Mouse (Mus musculus): ENCODE results near the gene Slc28a3. TPM values are rescaled to one million over a fixed set of nuclear protein-coding genes. Genes with fewer than 3 reads are reported as not detected.

The Slc28a3 gene
- polyA plus RNA-seq (2015; fragmentation: Nextera tagmentation; extraction: Ambion mirVana): 0.02 and 0.06 TPM in 2 replicates

DNA sequence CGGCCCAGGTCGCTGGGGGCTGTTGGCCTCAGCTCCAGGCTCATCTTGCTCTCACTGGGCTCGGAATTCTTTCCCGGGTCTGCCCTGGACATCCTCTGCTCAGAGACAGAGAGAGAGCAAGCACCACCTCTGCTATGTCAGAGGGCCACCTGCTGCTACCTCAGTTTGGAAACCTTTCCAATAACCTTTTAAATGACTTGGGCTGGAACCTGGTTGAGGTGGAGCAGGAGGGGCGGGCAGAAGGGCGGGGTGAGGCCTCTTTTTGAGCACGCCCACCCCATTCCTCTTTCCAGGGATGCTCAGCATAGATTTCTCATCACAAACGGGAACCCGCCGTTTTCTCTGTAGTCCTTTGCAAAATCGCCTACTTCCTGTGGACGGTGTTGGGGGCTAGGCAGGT, at the start of gene Slc28a3:
Gene Slc28a3 (minus strand): TSS at position 162 of the 400 bp plus-strand sequence.
- Histone ChIP-seq H3K9me3 (replicated peaks) (no peaks in the 10 kb centered on the region), H3K36me3 (replicated peaks) (no peaks in the 10 kb centered on the region), H3K4me1 (replicated peaks) (no peaks in the 10 kb centered on the region), H3K27me3 (peaks cover 11% of the 10 kb centered on the region), H3K4me2 (no peak within 1 kb of the TSS), H3K27ac (replicated peaks) (no peak within 1 kb of the TSS), H3K4me3 (replicated peaks) (no peak within 1 kb of the TSS), H3K9ac (no peak within 1 kb of the TSS)
- 15% methylated on average over 12 of the region's 12 CpGs for WGBS (ENCODE audit: insufficient replicate concordance)
- ATAC-seq (ENCODE audit: insufficient read depth): no peak

GRCm38 (mm10) chr13:58657987-58658386, 47.3 kb upstream of the Slc28a3 start:
- Histone ChIP-seq H3K9me3 (replicated peaks) (no peaks in the 10 kb centered on the region), H3K4me1 (replicated peaks) (no peaks in the 10 kb centered on the region), H3K27me3 (no peaks in the 10 kb centered on the region), H3K4me3 (replicated peaks) (no peak overlapping the region), H3K9ac (no peak overlapping the region), H3K4me2 (no peak overlapping the region), H3K36me3 (replicated peaks) (no peaks in the 10 kb centered on the region), H3K27ac (replicated peaks) (no peak overlapping the region)
- no peak for ATAC-seq (ENCODE audit: insufficient read depth)
- 29% methylated on average over 9 of the region's 9 CpGs for WGBS (ENCODE audit: insufficient replicate concordance)

DNA sequence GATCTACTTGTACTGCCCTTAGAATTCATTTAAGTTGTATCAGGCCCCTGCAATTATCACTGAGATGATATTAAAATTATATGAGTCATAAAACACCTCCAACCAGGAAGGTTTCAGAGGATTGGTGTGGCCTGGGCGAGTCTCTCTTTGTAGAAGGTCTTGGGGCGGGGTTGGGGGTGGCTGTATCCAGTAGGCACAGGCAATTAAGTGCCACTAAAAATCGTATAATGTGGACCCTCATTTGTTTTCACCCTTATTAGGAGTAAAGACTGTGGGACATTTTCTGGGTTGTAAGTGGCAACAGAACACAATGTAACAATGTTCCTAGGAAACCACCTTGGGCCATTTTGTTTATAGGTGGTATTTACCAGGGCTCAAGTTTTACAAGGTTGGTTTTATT, 46.2 kb upstream of the Slc28a3 start:
- no peaks in the 10 kb centered on the region for H3K27me3 ChIP-seq
- H3K9me3 ChIP-seq (replicated peaks): no peaks in the 10 kb centered on the region
- no peaks in the 10 kb centered on the region for H3K4me1 ChIP-seq (replicated peaks)
- H3K4me2 ChIP-seq: no peak overlapping the region
- ATAC-seq (ENCODE audit: insufficient read depth): no peak
- no peak overlapping the region for H3K9ac ChIP-seq
- no peak overlapping the region for H3K4me3 ChIP-seq (replicated peaks)
- H3K27ac ChIP-seq (replicated peaks): no peak overlapping the region
- H3K36me3 ChIP-seq (replicated peaks): no peaks in the 10 kb centered on the region
- 56% methylated on average over 3 of the region's 3 CpGs for WGBS (ENCODE audit: insufficient replicate concordance)

DNA sequence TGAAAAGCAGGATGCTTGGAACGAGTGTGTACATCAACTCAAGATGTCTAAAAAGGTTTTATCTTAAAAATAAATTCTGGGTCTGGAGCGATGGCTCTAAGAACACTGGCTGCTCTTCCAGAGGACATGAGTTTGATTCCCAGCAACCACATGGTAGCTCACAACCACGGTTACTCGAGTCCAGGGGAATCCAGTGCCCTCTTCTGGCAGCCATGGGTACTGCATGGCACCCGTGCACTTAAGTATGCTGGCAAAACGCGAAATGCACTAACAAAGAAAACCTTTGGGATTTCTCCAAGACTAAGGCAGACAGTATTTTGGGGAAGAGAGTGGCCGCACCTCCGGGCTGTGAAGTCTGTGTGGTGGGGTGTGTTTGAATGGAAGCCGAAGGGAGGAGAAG, 44.9 kb upstream of the Slc28a3 start:
- ATAC-seq (ENCODE audit: insufficient read depth): no peak
- Histone ChIP-seq H3K9me3 (replicated peaks) (no peaks in the 10 kb centered on the region), H3K4me2 (no peak overlapping the region), H3K4me3 (replicated peaks) (no peak overlapping the region), H3K36me3 (replicated peaks) (no peaks in the 10 kb centered on the region), H3K27ac (replicated peaks) (no peak overlapping the region), H3K4me1 (replicated peaks) (no peaks in the 10 kb centered on the region), H3K27me3 (no peaks in the 10 kb centered on the region), H3K9ac (no peak overlapping the region)
- WGBS (ENCODE audit: insufficient replicate concordance): 61% methylated on average over 10 of the region's 10 CpGs

DNA sequence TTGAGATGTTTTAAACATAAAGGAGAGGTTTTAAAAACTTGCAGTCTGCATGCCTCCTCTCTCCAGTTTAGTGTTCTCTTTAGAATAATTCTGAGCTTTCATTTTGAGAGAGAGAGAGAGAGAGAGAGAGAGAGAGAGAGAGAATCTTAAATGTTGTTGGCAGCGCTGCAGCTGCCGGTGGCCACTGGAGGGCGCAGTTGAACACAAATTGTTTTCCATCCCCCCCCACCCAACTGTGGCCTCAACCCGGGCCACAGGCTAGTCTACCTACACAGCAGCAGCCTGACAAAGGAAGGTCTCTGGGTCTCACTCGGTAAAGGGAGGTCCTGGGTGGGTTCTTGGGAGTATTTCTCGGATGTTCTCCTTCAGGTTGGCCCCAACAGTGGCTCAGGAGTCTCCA, 29.7 kb upstream of the Slc28a3 start:
- H3K27me3 ChIP-seq: peaks cover 5% of the 10 kb centered on the region; the same call in 1 of the 2 replicates
- WGBS (ENCODE audit: insufficient replicate concordance): 12% methylated on average over 6 of the region's 6 CpGs

DNA sequence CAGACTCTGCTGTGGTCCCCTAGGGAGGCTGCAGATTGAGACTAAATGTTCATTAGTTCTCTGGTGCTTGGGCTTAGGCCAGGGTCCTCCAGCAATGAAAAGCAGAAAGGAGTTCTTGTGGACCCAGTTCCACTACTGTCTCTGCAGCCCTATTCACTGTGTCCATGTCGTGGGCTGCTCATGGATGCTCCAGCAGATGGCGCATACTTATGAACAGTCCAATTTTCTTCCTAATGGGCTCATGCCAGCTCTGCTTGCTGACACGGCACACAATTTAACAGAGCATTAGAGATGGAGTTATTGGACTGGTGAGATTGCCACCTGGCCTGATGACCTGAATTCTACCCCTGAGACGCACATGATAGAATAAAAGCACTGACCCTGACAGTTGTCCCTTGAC, 28.3 kb upstream of the Slc28a3 start:
- Histone ChIP-seq H3K9ac (no peak overlapping the region), H3K27ac (replicated peaks) (no peak overlapping the region), H3K4me1 (replicated peaks) (no peaks in the 10 kb centered on the region), H3K36me3 (replicated peaks) (no peaks in the 10 kb centered on the region), H3K4me2 (no peak overlapping the region), H3K9me3 (replicated peaks) (no peaks in the 10 kb centered on the region), H3K27me3 (peaks cover 5% of the 10 kb centered on the region; the same call in 1 of the 2 replicates), H3K4me3 (replicated peaks) (no peak overlapping the region)
- ATAC-seq (ENCODE audit: insufficient read depth): no peak
- WGBS (ENCODE audit: insufficient replicate concordance): 52% methylated on average over 4 of the region's 4 CpGs

More for the DNA sequence above, 29.7 kb upstream of the Slc28a3 start:
- H3K9me3 ChIP-seq (replicated peaks): no peaks in the 10 kb centered on the region
- no peak overlapping the region for H3K9ac ChIP-seq
- no peaks in the 10 kb centered on the region for H3K36me3 ChIP-seq (replicated peaks)
- no peaks in the 10 kb centered on the region for H3K4me1 ChIP-seq (replicated peaks)
- no peak overlapping the region for H3K4me2 ChIP-seq
- H3K27ac ChIP-seq (replicated peaks): no peak overlapping the region
- no peak for ATAC-seq (ENCODE audit: insufficient read depth)
- no peak overlapping the region for H3K4me3 ChIP-seq (replicated peaks)

DNA sequence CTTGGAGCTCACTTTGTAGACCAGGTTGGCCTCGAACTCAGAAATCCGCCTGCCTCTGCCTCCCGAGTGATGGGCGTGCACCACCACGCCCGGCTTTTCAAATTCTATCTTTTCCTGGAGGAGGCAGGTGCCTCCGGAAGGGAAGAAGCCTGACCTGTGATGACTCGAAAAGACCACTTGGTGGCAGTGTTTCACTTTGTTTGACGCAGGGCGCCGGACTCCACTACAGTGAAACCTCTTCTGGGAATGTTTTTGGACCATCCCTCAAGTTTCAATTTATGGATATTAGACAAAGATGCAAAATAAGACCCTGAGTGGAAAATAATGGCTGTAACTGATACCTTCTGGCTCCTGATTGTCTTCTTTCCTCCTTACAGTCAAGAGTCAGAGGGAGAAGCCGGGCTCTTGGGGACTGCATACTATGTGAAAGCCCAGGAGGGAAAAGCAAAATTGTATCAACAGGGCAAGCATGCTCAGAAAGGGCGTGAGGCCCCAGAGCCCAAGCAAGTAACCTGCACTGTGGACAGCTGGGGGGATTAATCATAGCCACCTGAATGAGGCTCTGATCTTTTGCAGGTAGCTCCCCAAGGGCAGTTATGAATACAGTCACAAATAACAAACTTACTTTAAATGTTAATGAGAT, 26.8 kb upstream of the Slc28a3 start:
- no peak overlapping the region for H3K4me2 ChIP-seq
- H3K27ac ChIP-seq (replicated peaks): no peak overlapping the region
- 10% methylated on average over 13 of the region's 13 CpGs for WGBS (ENCODE audit: insufficient replicate concordance)
- H3K36me3 ChIP-seq (replicated peaks): no peaks in the 10 kb centered on the region
- no peaks in the 10 kb centered on the region for H3K4me1 ChIP-seq (replicated peaks)
- no peaks in the 10 kb centered on the region for H3K9me3 ChIP-seq (replicated peaks)
- H3K4me3 ChIP-seq (replicated peaks): no peak overlapping the region
- peaks cover 10% of the 10 kb centered on the region for H3K27me3 ChIP-seq
- ATAC-seq (ENCODE audit: insufficient read depth): no peak
- H3K9ac ChIP-seq: no peak overlapping the region

DNA sequence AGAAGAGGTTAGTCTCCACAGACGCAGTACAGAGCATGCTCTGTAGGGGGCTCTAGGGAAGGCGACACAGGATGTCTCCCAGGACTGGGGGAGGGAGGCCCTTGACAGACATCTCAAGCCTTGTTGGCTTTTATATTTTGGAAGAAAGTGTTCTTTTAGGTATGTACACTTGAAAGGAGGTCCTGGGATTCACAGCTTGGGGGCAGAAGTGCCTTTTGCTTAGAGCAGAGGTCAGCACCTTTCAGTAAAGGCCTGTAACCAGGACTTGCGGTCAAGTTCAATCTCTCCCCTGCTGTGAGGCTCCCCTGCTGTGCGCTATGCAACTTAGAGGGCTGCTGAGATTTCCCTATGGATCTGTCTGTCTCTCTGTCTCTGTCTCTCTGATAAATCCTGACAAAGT, 23.2 kb upstream of the Slc28a3 start:
- no peaks in the 10 kb centered on the region for H3K4me1 ChIP-seq (replicated peaks)
- 29% methylated on average over 4 of the region's 4 CpGs for WGBS (ENCODE audit: insufficient replicate concordance)
- H3K9me3 ChIP-seq (replicated peaks): no peaks in the 10 kb centered on the region
- H3K4me2 ChIP-seq: no peak overlapping the region
- no peak for ATAC-seq (ENCODE audit: insufficient read depth)
- no peak overlapping the region for H3K4me3 ChIP-seq (replicated peaks)
- peaks cover 10% of the 10 kb centered on the region; the same call in 1 of the 2 replicates for H3K27me3 ChIP-seq
- no peak overlapping the region for H3K9ac ChIP-seq
- H3K27ac ChIP-seq (replicated peaks): no peak overlapping the region
- no peaks in the 10 kb centered on the region for H3K36me3 ChIP-seq (replicated peaks)

DNA sequence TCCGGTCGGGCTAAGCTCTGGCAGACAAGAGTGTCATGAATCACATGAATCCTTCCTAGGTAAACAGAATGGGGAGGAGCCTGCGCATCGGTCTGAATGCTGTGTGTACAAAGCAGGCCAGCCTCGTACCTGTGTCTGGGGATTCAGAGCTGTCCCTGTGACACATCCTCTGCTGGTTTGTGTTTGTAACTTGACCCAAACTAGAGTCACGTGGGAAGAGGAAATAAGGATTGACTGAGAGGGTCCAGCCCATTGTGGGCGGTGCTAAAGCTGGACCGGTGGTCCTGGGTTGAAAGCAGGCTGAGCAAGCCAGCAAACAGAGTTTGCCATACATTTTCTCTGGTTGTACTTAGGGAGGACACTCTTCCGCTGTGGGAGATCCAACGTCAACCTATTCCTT, 20.1 kb upstream of the Slc28a3 start:
- Histone ChIP-seq H3K36me3 (replicated peaks) (no peaks in the 10 kb centered on the region), H3K9ac (no peak overlapping the region), H3K27me3 (peaks cover 5% of the 10 kb centered on the region; the same call in 1 of the 2 replicates), H3K27ac (replicated peaks) (no peak overlapping the region), H3K4me1 (replicated peaks) (no peaks in the 10 kb centered on the region), H3K4me2 (no peak overlapping the region), H3K9me3 (replicated peaks) (no peaks in the 10 kb centered on the region), H3K4me3 (replicated peaks) (no peak overlapping the region)
- ATAC-seq (ENCODE audit: insufficient read depth): no peak
- 43% methylated on average over 10 of the region's 10 CpGs for WGBS (ENCODE audit: insufficient replicate concordance)

DNA sequence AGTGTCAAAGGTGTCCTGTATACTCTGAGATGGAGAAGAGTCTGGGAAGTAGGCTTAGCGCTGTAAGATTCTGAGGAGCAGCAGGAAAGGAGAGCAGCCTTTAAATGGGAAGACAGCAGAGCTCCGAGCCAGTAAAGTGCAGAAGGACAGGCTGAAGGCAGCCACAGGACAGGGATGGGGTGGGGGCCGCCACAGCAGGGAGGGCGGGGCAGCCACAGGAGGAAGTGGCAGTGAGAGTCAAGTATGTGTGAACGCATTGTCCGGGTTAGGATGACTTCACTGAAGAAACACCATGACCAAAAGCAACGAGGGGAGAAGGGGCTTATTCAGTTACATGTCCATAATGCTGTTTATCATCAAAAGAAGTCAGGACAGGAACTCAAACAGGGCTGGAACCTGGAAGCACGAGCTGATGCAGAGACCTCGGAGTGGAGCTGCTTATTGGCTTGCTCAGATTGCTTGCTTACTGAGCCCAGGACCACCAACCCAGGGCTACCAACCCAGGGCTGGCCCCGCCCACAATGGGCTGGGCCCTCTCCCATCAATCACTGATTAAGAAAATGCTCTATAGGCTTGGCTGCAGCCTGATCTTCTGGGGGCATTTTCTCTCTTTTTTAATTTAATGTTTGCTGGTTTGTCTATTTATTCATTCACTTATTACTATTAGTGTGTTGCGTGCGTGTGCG, 18.8 kb upstream of the Slc28a3 start:
- Histone ChIP-seq H3K27ac (replicated peaks) (no peak overlapping the region), H3K36me3 (replicated peaks) (no peaks in the 10 kb centered on the region), H3K27me3 (peaks cover 5% of the 10 kb centered on the region; the same call in 1 of the 2 replicates), H3K9ac (no peak overlapping the region), H3K4me2 (no peak overlapping the region), H3K4me1 (replicated peaks) (no peaks in the 10 kb centered on the region), H3K9me3 (replicated peaks) (no peaks in the 10 kb centered on the region), H3K4me3 (replicated peaks) (no peak overlapping the region)
- ATAC-seq (ENCODE audit: insufficient read depth): no peak
- WGBS (ENCODE audit: insufficient replicate concordance): 18% methylated on average over 13 of the region's 13 CpGs

DNA sequence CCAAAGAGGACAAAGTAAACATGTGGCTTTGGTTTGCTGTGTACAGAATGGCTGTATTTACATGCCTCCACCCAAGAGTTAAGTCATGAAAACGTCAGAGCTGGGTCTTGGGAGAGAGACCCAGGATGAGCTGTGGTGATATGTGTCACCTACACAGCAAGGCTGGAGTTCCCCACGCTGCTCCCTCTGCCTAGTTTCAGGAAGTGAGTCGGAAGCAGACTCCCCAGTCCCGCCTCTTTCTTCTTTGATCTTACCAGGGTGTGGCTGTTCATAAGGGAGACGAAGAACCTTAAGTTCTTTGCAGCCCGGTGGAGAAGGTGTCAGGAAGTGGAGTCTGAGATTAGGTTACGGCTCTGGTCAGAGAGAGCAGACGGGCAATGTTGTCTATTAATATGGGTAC, 12.0 kb upstream of the Slc28a3 start:
- H3K9ac ChIP-seq: no peak overlapping the region

More for the DNA sequence above, 12.0 kb upstream of the Slc28a3 start:
- WGBS (ENCODE audit: insufficient replicate concordance): 24% methylated on average over 8 of the region's 8 CpGs
- H3K4me2 ChIP-seq: no peak overlapping the region
- no peaks in the 10 kb centered on the region for H3K27me3 ChIP-seq
- no peaks in the 10 kb centered on the region for H3K4me1 ChIP-seq (replicated peaks)
- H3K4me3 ChIP-seq (replicated peaks): no peak overlapping the region
- H3K27ac ChIP-seq (replicated peaks): no peak overlapping the region
- no peaks in the 10 kb centered on the region for H3K36me3 ChIP-seq (replicated peaks)
- ATAC-seq (ENCODE audit: insufficient read depth): no peak
- no peaks in the 10 kb centered on the region for H3K9me3 ChIP-seq (replicated peaks)
